Comparison of ENCODE assay signal across 11 mouse cellular contexts in genomic region chr5:142669726-142670125, GRCm38 (mm10). TPM values are rescaled to one million over a fixed set of nuclear protein-coding genes. Genes with fewer than 3 reads are reported as not detected.
A peak's percentile ranks its signal among the peaks of the same experiment; 100 is the strongest.
DNase-seq lines count a peak whose midpoint lies in the region; ATAC-seq and TF ChIP-seq lines count a peak whose summit lies in the region.
"Had no signal": no experiment of that assay in that cellular context is flagged by ENCODE, and none has a peak within 500 bp of the region (broad histone marks: within the 10 kb centered on the region; RNA-seq: fewer than 3 reads in every experiment).

No protein-coding gene starts in this region.

- peak; percentile 32 for DNase-seq in adrenal gland, postnatal 10 days
- no peak for DNase-seq in adrenal gland, postnatal 4 days (ENCODE audit: low spot score in 2 of 2)
- DNase-seq in kidney, postnatal 0 days (ENCODE audit: low spot score): no peak
- no peak for DNase-seq in kidney, postnatal 10 days
- DNase-seq in cerebellum, adult 2 months: peak; percentile 80 to 89
- DNase-seq in left cerebral cortex, postnatal 25 days (ENCODE audit: low spot score in 2 of 2): peak; percentile 30 to 76
- no peak for DNase-seq in lung, postnatal 4 days
- DNase-seq in midbrain, embryonic 11.5 days (ENCODE audit: low spot score, missing footprints): no peak
- DNase-seq: kidney, adult 8-10 months had no signal

- no peak overlapping the region for H3K4me2 ChIP-seq in kidney, postnatal 0 days (ENCODE audit: low read length)
- H3K4me2 ChIP-seq in midbrain, embryonic 11.5 days: no peak overlapping the region
- H3K4me2 ChIP-seq: heart, embryonic 15.5 days; limb, embryonic 12.5 days had no signal

- no peaks in the 10 kb centered on the region for H3K27me3 ChIP-seq in kidney, postnatal 0 days (ENCODE audit: insufficient read depth, low read length)
- H3K27me3 ChIP-seq in cerebellum, adult 2 months (ENCODE audit: control insufficient read depth, insufficient read depth, low read length): no peaks in the 10 kb centered on the region
- H3K27me3 ChIP-seq in midbrain, embryonic 11.5 days (ENCODE audit: control insufficient read depth, insufficient read depth, low read length): no peaks in the 10 kb centered on the region
- H3K27me3 ChIP-seq: heart, embryonic 15.5 days; limb, embryonic 12.5 days had no signal

- 85% methylated on average over 7 of the region's 7 CpGs for WGBS in kidney, postnatal 0 days
- WGBS in cerebellum, adult 2 months: 7% methylated on average over 7 of the region's 7 CpGs
- WGBS in midbrain, embryonic 11.5 days: 83% methylated on average over 7 of the region's 7 CpGs

- no peak for ATAC-seq in kidney, postnatal 0 days (replicated peaks; ENCODE audit: low FRiP score, low read depth)
- ATAC-seq in midbrain, embryonic 11.5 days (ENCODE audit: low FRiP score): no peak

- intact Hi-C loops in left cerebral cortex, postnatal 25 days (cut with DNase I): no loop called here

- no peak overlapping the region for H3K27ac ChIP-seq in kidney, postnatal 0 days
- peak overlapping the region; percentile 37 for H3K27ac ChIP-seq in cerebellum, adult 2 months (ENCODE audit: insufficient read depth, low read length)
- H3K27ac ChIP-seq in midbrain, embryonic 11.5 days (ENCODE audit: low read depth, low read length): no peak overlapping the region
- H3K27ac ChIP-seq: heart, embryonic 15.5 days; limb, embryonic 12.5 days had no signal

- no peak overlapping the region for H3K9ac ChIP-seq in kidney, postnatal 0 days (ENCODE audit: low read depth, low read length)
- H3K9ac ChIP-seq in midbrain, embryonic 11.5 days (ENCODE audit: low read length): no peak overlapping the region
- H3K9ac ChIP-seq: heart, embryonic 15.5 days; limb, embryonic 12.5 days had no signal

- no peaks in the 10 kb centered on the region for H3K9me3 ChIP-seq in kidney, postnatal 0 days (replicated peaks; ENCODE audit: low read length)
- no peaks in the 10 kb centered on the region for H3K9me3 ChIP-seq in midbrain, embryonic 11.5 days (ENCODE audit: control insufficient read depth, low read length)
- H3K9me3 ChIP-seq: heart, embryonic 15.5 days; limb, embryonic 12.5 days had no signal

- peak; percentile 39; the same call in 1 of the 2 replicates for TF ChIP-seq CTCF in kidney, postnatal 0 days (IDR thresholded peaks at IDR 0.05; ENCODE audit: low read depth)
- TF ChIP-seq CTCF in cerebellum, adult 2 months (IDR thresholded peaks at IDR 0.05; ENCODE audit: borderline replicate concordance, insufficient read depth, low read depth, low read length): peak; percentile 74; the same call in 1 of the 2 replicates

- H3K4me1 ChIP-seq in kidney, postnatal 0 days (replicated peaks; ENCODE audit: insufficient read depth, low read length): no peaks in the 10 kb centered on the region
- peaks cover 9% of the 10 kb centered on the region for H3K4me1 ChIP-seq in cerebellum, adult 2 months (ENCODE audit: control insufficient read depth, insufficient read depth, low read length)
- peaks cover 2% of the 10 kb centered on the region; the same call in 1 of the 2 replicates for H3K4me1 ChIP-seq in midbrain, embryonic 11.5 days (ENCODE audit: control insufficient read depth, insufficient read depth, low read length)
- H3K4me1 ChIP-seq: heart, embryonic 15.5 days; limb, embryonic 12.5 days had no signal

- H3K36me3 ChIP-seq in kidney, postnatal 0 days (ENCODE audit: insufficient read depth, low read length): peaks cover 45% of the 10 kb centered on the region
- peaks cover 17% of the 10 kb centered on the region; the same call in 1 of the 2 replicates for H3K36me3 ChIP-seq in midbrain, embryonic 11.5 days (ENCODE audit: control insufficient read depth, insufficient read depth, low read length)

- no peak overlapping the region for H3K4me3 ChIP-seq in kidney, postnatal 0 days (replicated peaks; ENCODE audit: low read depth, low read length)
- no peak overlapping the region for H3K4me3 ChIP-seq in cerebellum, adult 2 months (replicated peaks; ENCODE audit: insufficient read depth, low read depth, low read length)
- no peak overlapping the region for H3K4me3 ChIP-seq in midbrain, embryonic 11.5 days (ENCODE audit: low read depth, low read length)
- H3K4me3 ChIP-seq: heart, embryonic 15.5 days; limb, embryonic 12.5 days had no signal

- no peak for TF ChIP-seq POLR2A in cerebellum, adult 2 months (IDR thresholded peaks at IDR 0.05; ENCODE audit: borderline replicate concordance, insufficient read depth, low read length)

RNA-seq across cellular contexts. Expression of gene Slc29a4, which starts 22.6 kb away (rescaled TPM):
- 10 to 100 TPM; 17.2 to 24.0 TPM for total RNA-seq in adrenal gland, postnatal 10 days (2021)
- total RNA-seq in adrenal gland, postnatal 4 days (2021): 10 to 100 TPM; 28.9 to 30.7 TPM
- 2.5 and 3.1 TPM in 2 replicates for polyA plus RNA-seq in kidney, postnatal 0 days (2015; fragmentation: Nextera tagmentation; extraction: Ambion mirVana)
- polyA plus RNA-seq in cerebellum, adult 2 months (2012; rRNA removed): 62.3 and 80.7 TPM in 2 replicates
- 10 to 100 TPM; 19.4 to 20.6 TPM for total RNA-seq in left cerebral cortex, postnatal 25 days (2021)
- 22.8 and 23.2 TPM in 2 replicates for polyA plus RNA-seq in midbrain, embryonic 11.5 days (2014; fragmentation: Nextera tagmentation; extraction: Ambion mirVana)

RNA-seq across cellular contexts. Expression of gene Wipi2, which starts 42.2 kb away (rescaled TPM):
- 100 to 1,000 TPM in 1 of 2 experiments, 10 to 100 TPM in 1; 93.6 to 102 TPM for total RNA-seq in adrenal gland, postnatal 10 days (2021)
- total RNA-seq in adrenal gland, postnatal 4 days (2021): 10 to 100 TPM; 88.7 to 93.0 TPM
- 41.8 and 46.2 TPM in 2 replicates for polyA plus RNA-seq in kidney, postnatal 0 days (2015; fragmentation: Nextera tagmentation; extraction: Ambion mirVana)
- polyA plus RNA-seq in cerebellum, adult 2 months (2012; rRNA removed): 68.2 and 73.3 TPM in 2 replicates
- 10 to 100 TPM; 96.8 to 99.9 TPM for total RNA-seq in left cerebral cortex, postnatal 25 days (2021)
- polyA plus RNA-seq in midbrain, embryonic 11.5 days (2014; fragmentation: Nextera tagmentation; extraction: Ambion mirVana): 53.1 and 55.7 TPM in 2 replicates

Comparison
In these comparisons a context has a peak if more than half of its experiments do, and no peak if none do; other contexts are left out.
1. DNase-seq: peak in adrenal gland, postnatal 10 days (single experiment), cerebellum, adult 2 months (2 of 2) and left cerebral cortex, postnatal 25 days (2 of 2); none in adrenal gland, postnatal 4 days (0 of 2), kidney, postnatal 0 days (single experiment), kidney, postnatal 10 days (single experiment), lung, postnatal 4 days (0 of 2) and midbrain, embryonic 11.5 days (single experiment).